Mouse (Mus musculus): ENCODE data around the gene Crygc. TPM values are rescaled to one million over a fixed set of nuclear protein-coding genes. Genes with fewer than 3 reads are reported as not detected.

Crygc gene
- polyA plus RNA-seq, 1 experiment from 2014 or later: not detected

DNA sequence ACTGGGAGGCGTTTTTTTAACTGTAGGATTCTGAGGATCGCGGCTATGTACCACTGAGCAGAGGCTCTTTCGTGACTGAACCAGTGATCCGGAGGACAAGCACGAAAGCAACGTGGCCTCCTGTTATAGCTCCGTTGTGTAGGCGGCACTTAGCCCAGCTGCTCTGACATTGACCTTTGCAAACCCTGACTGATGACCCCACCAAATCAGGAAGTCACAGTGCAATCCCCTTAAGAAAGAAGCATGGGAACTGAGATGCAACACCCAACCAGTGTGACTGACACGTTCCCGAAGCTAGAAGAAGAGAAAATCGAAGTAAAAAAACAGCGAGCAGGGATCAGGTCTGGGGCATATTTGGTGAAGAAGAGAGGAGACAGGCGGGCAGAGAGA is 39.3 kb upstream of the Crygc start:
- peak; percentile 20 for DNase-seq
- WGBS (ENCODE audit: insufficient replicate concordance): 30% methylated on average over 14 of the region's 14 CpGs
- Histone ChIP-seq H3K27me3 (ENCODE audit: insufficient read depth, low read length) (no peaks in the 10 kb centered on the region), H3K4me3 (ENCODE audit: low read depth, low read length) (peak overlapping the region; percentile 2; the same call in 1 of the 2 replicates), H3K9ac (replicated peaks) (0 out of 2 replicates have a peak overlapping the region, but pooled peaks have one; percentile 16), H3K4me2 (ENCODE audit: low read depth, low read length) (peak overlapping the region; percentile 61), H3K36me3 (replicated peaks; ENCODE audit: insufficient read depth, low read length) (no peaks in the 10 kb centered on the region), H3K27ac (ENCODE audit: low read depth) (peak overlapping the region; percentile 72), H3K4me1 (ENCODE audit: insufficient read depth) (peaks cover 2% of the 10 kb centered on the region; the same call in 1 of the 2 replicates), H3K9me3 (ENCODE audit: low read length) (no peaks in the 10 kb centered on the region)
- ATAC-seq: peak; percentile 69
- TF ChIP-seq CTCF (IDR thresholded peaks at IDR 0.05; ENCODE audit: low read depth) (no peak), EP300 (IDR thresholded peaks at IDR 0.05; ENCODE audit: low read depth) (no peak)

DNA sequence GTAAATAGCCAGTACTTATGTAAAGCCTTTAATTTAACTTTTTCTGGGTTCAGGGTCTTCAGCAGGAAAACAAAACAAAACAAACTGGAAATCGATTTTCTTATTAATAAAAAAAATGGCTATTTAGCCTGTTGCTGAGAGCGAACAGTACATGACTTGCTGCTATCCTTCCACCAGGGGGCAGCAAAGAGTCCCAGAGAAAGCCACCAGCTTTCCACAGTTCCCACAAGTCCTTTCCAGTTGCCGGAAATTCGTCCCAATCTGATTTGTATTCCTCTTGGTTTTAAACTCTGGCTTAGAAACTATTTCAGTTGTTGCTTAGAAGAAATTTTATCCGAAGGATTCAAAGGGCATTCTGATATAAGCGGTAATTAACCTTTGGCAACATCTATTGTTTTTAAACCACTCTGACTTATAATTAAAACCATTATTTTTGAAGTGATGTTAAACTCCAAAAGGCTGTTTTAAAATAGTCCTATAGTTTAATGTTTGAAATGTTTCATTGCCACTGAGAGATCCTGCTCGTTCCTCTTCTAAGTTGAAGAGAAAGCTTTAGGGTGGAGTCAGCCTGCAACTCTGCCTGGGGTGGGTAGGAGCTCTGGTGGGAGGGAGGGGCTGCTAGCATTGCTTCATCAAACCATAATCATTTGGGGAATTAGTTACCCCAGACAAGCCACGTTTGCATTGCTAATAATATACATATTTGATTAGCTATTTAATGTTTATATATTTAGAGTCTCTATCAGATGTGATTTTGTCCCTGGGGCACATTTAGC is 38.7 kb upstream of the Crygc start:
- peaks cover 2% of the 10 kb centered on the region; the same call in 1 of the 2 replicates for H3K4me1 ChIP-seq (ENCODE audit: insufficient read depth)
- H3K9me3 ChIP-seq (ENCODE audit: low read length): no peaks in the 10 kb centered on the region
- ATAC-seq (peak; percentile 51), DNase-seq (peak; percentile 82)
- H3K4me2 ChIP-seq (ENCODE audit: low read depth, low read length): peak overlapping the region; percentile 61
- H3K4me3 ChIP-seq (ENCODE audit: low read depth, low read length): peak overlapping the region; percentile 2; the same call in 1 of the 2 replicates
- TF ChIP-seq EP300 (IDR thresholded peaks at IDR 0.05; ENCODE audit: low read depth) (no peak), CTCF (IDR thresholded peaks at IDR 0.05; ENCODE audit: low read depth) (peak; percentile 91)
- H3K9ac ChIP-seq (replicated peaks): 0 out of 2 replicates have a peak overlapping the region, but pooled peaks have one; percentile 16
- peak overlapping the region; percentile 72 for H3K27ac ChIP-seq (ENCODE audit: low read depth)
- 11% methylated on average over 8 of the region's 8 CpGs for WGBS (ENCODE audit: insufficient replicate concordance)
- no peaks in the 10 kb centered on the region for H3K27me3 ChIP-seq (ENCODE audit: insufficient read depth, low read length)
- H3K36me3 ChIP-seq (replicated peaks; ENCODE audit: insufficient read depth, low read length): no peaks in the 10 kb centered on the region

DNA sequence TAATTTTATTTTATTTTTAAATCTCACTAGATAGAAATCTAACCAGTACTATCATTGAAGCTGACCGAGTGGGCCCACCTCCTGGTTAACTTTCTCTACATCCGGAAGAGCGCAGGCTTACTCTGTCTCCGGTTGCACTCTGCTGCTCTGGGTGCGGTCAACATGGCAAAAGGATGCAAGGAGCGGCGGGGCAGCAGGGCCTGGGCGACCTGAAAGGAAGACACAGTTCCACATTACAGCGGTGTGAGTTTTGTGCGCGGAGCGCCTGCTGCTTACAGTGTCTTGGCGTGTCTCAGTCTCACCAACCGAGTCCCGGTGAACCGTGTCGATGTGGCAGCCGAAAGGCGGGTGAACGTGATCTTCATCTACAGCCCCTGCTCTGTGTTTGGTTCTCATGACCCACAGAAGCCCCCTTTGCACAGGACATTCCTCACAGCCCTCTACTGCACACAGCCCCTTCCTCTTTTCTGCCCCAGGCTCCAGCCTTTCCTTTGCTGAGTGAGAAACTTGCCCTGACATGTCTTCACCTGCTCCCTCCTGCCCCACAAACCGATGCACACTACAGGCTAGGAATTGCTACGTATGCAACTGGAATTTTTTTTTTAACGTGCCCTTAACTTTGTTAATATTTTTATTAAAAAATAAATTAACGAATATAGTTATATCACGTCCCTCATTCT is 36.4 kb upstream of the Crygc start:
- no peak overlapping the region for H3K4me2 ChIP-seq (ENCODE audit: low read depth, low read length)

DNA sequence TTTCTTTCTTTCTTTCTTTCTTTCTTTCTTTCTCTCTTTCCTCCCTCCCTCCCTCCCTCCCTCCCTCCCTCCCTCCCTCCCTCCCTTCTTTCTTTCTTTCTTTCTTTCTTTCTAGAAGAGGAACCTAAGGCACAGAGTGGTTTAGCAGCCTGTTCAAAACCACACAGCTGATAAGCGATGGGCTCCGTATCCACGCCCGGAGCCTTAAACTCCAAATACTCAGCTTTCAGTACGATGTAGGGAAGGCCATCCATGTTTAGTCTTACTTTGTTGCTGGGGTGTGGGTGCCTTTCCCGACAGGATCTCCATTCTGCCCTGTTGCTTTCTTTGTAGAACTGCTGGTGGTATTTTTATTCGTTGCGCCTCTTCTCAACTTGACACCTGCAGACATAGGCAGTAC is 35.7 kb upstream of the Crygc start:
- Histone ChIP-seq H3K9ac (replicated peaks) (no peak overlapping the region), H3K27me3 (ENCODE audit: insufficient read depth, low read length) (no peaks in the 10 kb centered on the region), H3K4me1 (ENCODE audit: insufficient read depth) (peaks cover 2% of the 10 kb centered on the region; the same call in 1 of the 2 replicates), H3K36me3 (replicated peaks; ENCODE audit: insufficient read depth, low read length) (no peaks in the 10 kb centered on the region), H3K4me2 (ENCODE audit: low read depth, low read length) (no peak overlapping the region), H3K9me3 (ENCODE audit: low read length) (no peaks in the 10 kb centered on the region), H3K27ac (ENCODE audit: low read depth) (no peak overlapping the region), H3K4me3 (ENCODE audit: low read depth, low read length) (no peak overlapping the region)
- 70% methylated on average over 8 of the region's 8 CpGs for WGBS (ENCODE audit: insufficient replicate concordance)
- ATAC-seq: no peak
- DNase-seq: no peak
- no peak for TF ChIP-seq CTCF (IDR thresholded peaks at IDR 0.05; ENCODE audit: low read depth)
- TF ChIP-seq EP300 (IDR thresholded peaks at IDR 0.05; ENCODE audit: low read depth): no peak

More for the DNA sequence above, 36.4 kb upstream of the Crygc start:
- H3K4me3 ChIP-seq (ENCODE audit: low read depth, low read length): no peak overlapping the region
- DNase-seq (no peak), ATAC-seq (no peak)
- no peaks in the 10 kb centered on the region for H3K36me3 ChIP-seq (replicated peaks; ENCODE audit: insufficient read depth, low read length)
- no peak overlapping the region for H3K27ac ChIP-seq (ENCODE audit: low read depth)
- H3K9ac ChIP-seq (replicated peaks): no peak overlapping the region
- H3K9me3 ChIP-seq (ENCODE audit: low read length): no peaks in the 10 kb centered on the region
- no peaks in the 10 kb centered on the region for H3K27me3 ChIP-seq (ENCODE audit: insufficient read depth, low read length)
- H3K4me1 ChIP-seq (ENCODE audit: insufficient read depth): peaks cover 2% of the 10 kb centered on the region; the same call in 1 of the 2 replicates
- TF ChIP-seq EP300 (IDR thresholded peaks at IDR 0.05; ENCODE audit: low read depth): no peak
- TF ChIP-seq CTCF (IDR thresholded peaks at IDR 0.05; ENCODE audit: low read depth): no peak
- WGBS (ENCODE audit: insufficient replicate concordance): 78% methylated on average over 25 of the region's 25 CpGs

DNA sequence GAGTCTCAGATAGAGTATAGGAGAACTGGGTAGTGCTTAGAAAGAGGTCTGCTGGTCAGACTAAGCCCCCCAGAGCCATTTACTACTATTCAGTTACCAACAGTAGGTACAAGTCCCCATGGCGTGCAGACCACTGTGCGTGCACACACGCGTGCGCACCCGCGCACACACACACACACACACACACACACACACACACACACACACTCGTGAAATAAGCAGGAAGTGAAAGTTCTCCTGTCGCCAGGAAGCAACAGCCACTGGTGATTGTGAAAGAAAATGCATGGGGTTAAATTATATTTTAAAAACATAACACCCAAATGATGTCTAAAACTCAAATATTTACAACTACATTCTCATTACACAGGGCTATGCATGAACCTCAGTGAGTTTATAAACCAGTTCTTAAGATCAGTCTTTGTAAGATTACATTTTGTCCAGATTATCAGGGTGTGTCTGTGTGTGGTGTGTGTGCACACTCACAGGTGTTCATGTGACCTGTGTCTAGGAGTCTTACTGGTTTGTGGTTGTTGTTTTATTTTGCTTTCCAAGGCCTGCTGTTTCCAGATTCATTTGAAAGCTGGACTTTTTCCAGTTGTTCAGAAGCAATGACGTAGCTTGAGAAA is 34.3 kb upstream of the Crygc start:
- TF ChIP-seq CTCF (IDR thresholded peaks at IDR 0.05; ENCODE audit: low read depth) (no peak), EP300 (IDR thresholded peaks at IDR 0.05; ENCODE audit: low read depth) (no peak)
- ATAC-seq (no peak), DNase-seq (peak; percentile 30)
- no peak overlapping the region for H3K27ac ChIP-seq (ENCODE audit: low read depth)
- no peak overlapping the region for H3K4me2 ChIP-seq (ENCODE audit: low read depth, low read length)
- H3K36me3 ChIP-seq (replicated peaks; ENCODE audit: insufficient read depth, low read length): no peaks in the 10 kb centered on the region
- no peaks in the 10 kb centered on the region for H3K9me3 ChIP-seq (ENCODE audit: low read length)
- no peak overlapping the region for H3K9ac ChIP-seq (replicated peaks)
- H3K4me1 ChIP-seq (ENCODE audit: insufficient read depth): peaks cover 1% of the 10 kb centered on the region; the same call in 1 of the 2 replicates
- WGBS (ENCODE audit: insufficient replicate concordance): 75% methylated on average over 10 of the region's 10 CpGs
- H3K4me3 ChIP-seq (ENCODE audit: low read depth, low read length): no peak overlapping the region
- no peaks in the 10 kb centered on the region for H3K27me3 ChIP-seq (ENCODE audit: insufficient read depth, low read length)

DNA sequence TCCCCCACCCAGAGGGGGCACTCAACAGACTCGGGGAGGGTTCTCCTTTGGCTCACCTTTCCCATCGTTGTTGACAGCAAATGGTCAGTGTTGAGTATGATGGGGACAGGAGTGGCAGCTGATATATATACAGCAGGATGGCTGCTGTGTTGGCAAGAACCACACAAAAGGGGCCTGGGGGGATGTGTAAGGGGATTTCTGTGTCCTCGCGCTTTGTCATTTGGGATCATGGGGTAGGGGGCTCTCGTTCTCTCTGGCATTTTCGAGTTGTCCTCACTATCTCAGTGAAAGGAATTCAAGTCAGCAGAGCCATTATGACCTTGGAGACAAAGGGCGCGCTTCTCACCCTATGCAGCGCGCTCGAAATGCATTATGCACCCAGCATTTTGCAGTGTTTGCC is 29.8 kb upstream of the Crygc start, which contains the start of gene Cryga:
Cryga (minus strand) TSS at position 101 of the 400 bp plus-strand sequence.
- Histone ChIP-seq H3K4me3 (ENCODE audit: low read depth, low read length) (no peak within 1 kb of the TSS), H3K9me3 (ENCODE audit: low read length) (no peaks in the 10 kb centered on the region), H3K4me1 (ENCODE audit: insufficient read depth) (no peaks in the 10 kb centered on the region), H3K27me3 (ENCODE audit: insufficient read depth, low read length) (no peaks in the 10 kb centered on the region), H3K4me2 (ENCODE audit: low read depth, low read length) (no peak within 1 kb of the TSS), H3K36me3 (replicated peaks; ENCODE audit: insufficient read depth, low read length) (no peaks in the 10 kb centered on the region), H3K9ac (replicated peaks) (no peak within 1 kb of the TSS), H3K27ac (ENCODE audit: low read depth) (no peak within 1 kb of the TSS)
- DNase-seq (no peak), ATAC-seq (no peak)
- 82% methylated on average over 11 of the region's 11 CpGs for WGBS (ENCODE audit: insufficient replicate concordance)
- TF ChIP-seq EP300 (IDR thresholded peaks at IDR 0.05; ENCODE audit: low read depth) (no peak), CTCF (IDR thresholded peaks at IDR 0.05; ENCODE audit: low read depth) (no peak)

Measured in liver, postnatal 0 days (tissue).